Mouse (Mus musculus) forebrain, embryonic 15.5 days (tissue): ENCODE measurements around the gene Iqcf3. TPM values are rescaled to one million over a fixed set of nuclear protein-coding genes. Genes with fewer than 3 reads are reported as not detected.

Experiments
- ATAC-seq: fragments of 200-750 bp; cut with Nextera tagmentation; replicated peaks from 2 replicates; pipeline ENCODE4 v1.8.0; 2017; ENCODE audit warnings: mild to moderate bottlenecking, moderate TSS enrichment, moderate library complexity
- H3K27ac ChIP-seq: fragments of 300-500 bp; sonication (generic); replicated peaks from 2 replicates; pipeline ENCODE4 v1.5.1; 2015; ENCODE audit warnings: mild to moderate bottlenecking, inconsistent platforms
- H3K27me3 ChIP-seq: fragments of 300-500 bp; sonication (generic); 2 replicates; pipeline ENCODE4 v1.6.1; 2015; ENCODE audit warnings: inconsistent platforms
- H3K36me3 ChIP-seq: fragments of 300-500 bp; sonication (generic); 2 replicates; pipeline ENCODE4 v1.6.1; 2015; ENCODE audit warnings: mild to moderate bottlenecking, inconsistent platforms
- H3K4me1 ChIP-seq: fragments of 300-500 bp; sonication (generic); 2 replicates; pipeline ENCODE4 v1.6.1; 2015; ENCODE audit warnings: inconsistent platforms
- H3K4me2 ChIP-seq: fragments of 300-500 bp; sonication (generic); replicated peaks from 2 replicates; pipeline ENCODE4 v1.6.1; 2015; ENCODE audit warnings: mild to moderate bottlenecking, inconsistent platforms
- H3K4me3 ChIP-seq: fragments of 300-500 bp; sonication (generic); 2 replicates; pipeline ENCODE4 v1.5.1; 2015; ENCODE audit warnings: mild to moderate bottlenecking, inconsistent platforms
- H3K9ac ChIP-seq: fragments of 300-500 bp; sonication (generic); replicated peaks from 2 replicates; pipeline ENCODE4 v1.6.1; 2015; ENCODE audit warnings: mild to moderate bottlenecking, inconsistent platforms
- H3K9me3 ChIP-seq: fragments of 300-500 bp; sonication (generic); 2 replicates; pipeline ENCODE4 v1.6.1; 2016; ENCODE audit warnings: inconsistent platforms
- WGBS: fragments of 180-500 bp; shearing (Covaris S2); methylation state at CpG from one replicate; pipeline ENCODE4 v1.1.7; 2015; ENCODE audit warnings: mixed read lengths; 5-methylcytosine and 5-hydroxymethylcytosine counted together
- polyA plus RNA-seq: library from polyadenylated mRNA; unstranded; fragments of >200 nt; fragmentation: Nextera tagmentation; extraction: Ambion mirVana; gene quantifications from 2 replicates; pipeline ENCODE4 v1.2.1, GENCODE M21; 2015

The Iqcf3 gene
- polyA plus RNA-seq, 1 experiment from 2014 or later, result not detected

GRCm38 (mm10) chr9:106476002-106476923 is 85.2 kb downstream of the Iqcf3 start:
- H3K36me3 ChIP-seq, result no peaks in the 10 kb centered on the region
- peak overlapping the region; percentile 67 for H3K4me3 ChIP-seq
- 0 out of 2 replicates have a peak overlapping the region, but pooled peaks have one; percentile 1 for H3K9ac ChIP-seq
- peak overlapping the region; percentile 40; the same call in 1 of the 2 replicates for H3K27ac ChIP-seq
- H3K4me1 ChIP-seq, result peaks cover 32% of the 10 kb centered on the region
- H3K9me3 ChIP-seq, result no peaks in the 10 kb centered on the region
- no peak; the same call in 1 of the 2 replicates for ATAC-seq
- H3K4me2 ChIP-seq, result peak overlapping the region; percentile 19; the same call in 1 of the 2 replicates
- no peaks in the 10 kb centered on the region for H3K27me3 ChIP-seq
- WGBS, result 37% methylated on average over 16 of the region's 16 CpGs

GRCm38 (mm10) chr9:106475663-106476001 is 85.8 kb downstream of the Iqcf3 start, which contains the start of gene Rrp9:
TSS of gene Rrp9 (plus strand) at chr9:106475963.
- H3K4me2 ChIP-seq, result peak within 1 kb of the TSS; percentile 19; the same call in 1 of the 2 replicates
- H3K27me3 ChIP-seq, result no peaks in the 10 kb centered on the region
- H3K4me3 ChIP-seq, result peak within 1 kb of the TSS; percentile 67
- 0 out of 2 replicates have a peak within 1 kb of the TSS, but pooled peaks have one; percentile 1 for H3K9ac ChIP-seq
- H3K4me1 ChIP-seq, result peaks cover 32% of the 10 kb centered on the region
- WGBS, result 88% methylated on average over 10 of the region's 10 CpGs
- no peaks in the 10 kb centered on the region for H3K36me3 ChIP-seq
- no peaks in the 10 kb centered on the region for H3K9me3 ChIP-seq
- ATAC-seq, result no peak
- H3K27ac ChIP-seq, result peak within 1 kb of the TSS; percentile 40; the same call in 1 of the 2 replicates

GRCm38 (mm10) chr9:106475046-106475445 is 86.4 kb downstream of the Iqcf3 start:
- H3K9me3 ChIP-seq, result no peaks in the 10 kb centered on the region
- WGBS, result 66% methylated on average over 7 of the region's 7 CpGs
- no peak for ATAC-seq
- no peak overlapping the region for H3K4me3 ChIP-seq
- H3K9ac ChIP-seq, result no peak overlapping the region
- H3K4me1 ChIP-seq, result peaks cover 32% of the 10 kb centered on the region
- no peaks in the 10 kb centered on the region for H3K36me3 ChIP-seq
- H3K27me3 ChIP-seq, result no peaks in the 10 kb centered on the region
- no peak overlapping the region for H3K4me2 ChIP-seq
- H3K27ac ChIP-seq, result no peak overlapping the region

DNA sequence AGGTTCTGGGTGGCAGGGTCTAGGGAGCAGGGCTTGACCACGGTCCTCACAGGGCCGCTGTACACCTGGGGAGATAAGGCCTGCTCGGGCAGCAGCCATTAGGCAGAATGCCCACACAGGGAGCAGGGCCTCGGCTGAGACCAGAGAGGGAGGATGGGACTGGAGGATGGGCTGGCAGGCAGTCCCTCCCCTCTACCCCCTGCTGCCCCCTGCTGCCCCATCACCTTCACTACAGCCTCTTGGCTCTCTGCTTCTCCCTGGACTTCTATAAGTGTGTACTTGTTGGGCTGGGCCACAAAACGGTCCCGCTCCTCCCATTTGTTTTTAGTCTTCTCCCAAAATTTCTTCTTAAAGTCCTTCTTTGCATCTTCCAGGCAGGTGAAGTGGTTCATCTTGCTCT is 87.0 kb downstream of the Iqcf3 start:
- H3K27ac ChIP-seq, result no peak overlapping the region
- H3K36me3 ChIP-seq, result no peaks in the 10 kb centered on the region
- WGBS, result 8% methylated on average over 6 of the region's 6 CpGs
- no peaks in the 10 kb centered on the region for H3K27me3 ChIP-seq
- no peak overlapping the region for H3K9ac ChIP-seq
- H3K4me3 ChIP-seq, result no peak overlapping the region
- peaks cover 32% of the 10 kb centered on the region for H3K4me1 ChIP-seq
- ATAC-seq, result no peak
- no peaks in the 10 kb centered on the region for H3K9me3 ChIP-seq
- no peak overlapping the region for H3K4me2 ChIP-seq

DNA sequence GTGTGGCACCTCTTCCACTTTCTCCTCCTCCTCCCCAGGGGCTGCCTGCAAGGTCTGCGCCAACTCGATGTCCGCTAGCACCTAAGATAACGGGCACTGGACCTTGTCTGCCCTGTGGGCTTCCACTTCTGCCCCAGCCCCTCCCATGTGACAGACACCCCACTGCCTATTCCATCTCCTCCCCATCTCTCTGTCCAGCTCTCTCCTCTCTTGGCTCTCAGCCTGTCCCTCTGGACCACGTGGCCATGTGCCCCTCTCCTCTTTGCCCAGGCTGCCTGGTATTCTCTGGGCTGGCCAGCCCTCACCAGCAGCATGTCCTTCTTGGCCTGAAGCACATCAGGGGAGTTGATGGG is 87.7 kb downstream of the Iqcf3 start:
- WGBS, result 81% methylated on average over 5 of the region's 5 CpGs
- no peak for ATAC-seq

GRCm38 (mm10) chr9:106473081-106473752 is 88.2 kb downstream of the Iqcf3 start:
- ATAC-seq, result no peak
- H3K27me3 ChIP-seq, result no peaks in the 10 kb centered on the region
- no peak overlapping the region for H3K4me3 ChIP-seq
- H3K4me1 ChIP-seq, result peaks cover 25% of the 10 kb centered on the region
- WGBS, result 91% methylated on average over 16 of the region's 16 CpGs
- no peak overlapping the region for H3K27ac ChIP-seq
- H3K9ac ChIP-seq, result no peak overlapping the region
- H3K9me3 ChIP-seq, result no peaks in the 10 kb centered on the region
- no peak overlapping the region for H3K4me2 ChIP-seq
- H3K36me3 ChIP-seq, result no peaks in the 10 kb centered on the region

More for the DNA sequence above, 87.7 kb downstream of the Iqcf3 start:
- Histone ChIP-seq H3K4me3 (no peak overlapping the region), H3K27me3 (no peaks in the 10 kb centered on the region), H3K4me1 (peaks cover 30% of the 10 kb centered on the region), H3K36me3 (no peaks in the 10 kb centered on the region), H3K4me2 (no peak overlapping the region), H3K9ac (no peak overlapping the region), H3K27ac (no peak overlapping the region), H3K9me3 (no peaks in the 10 kb centered on the region)

DNA sequence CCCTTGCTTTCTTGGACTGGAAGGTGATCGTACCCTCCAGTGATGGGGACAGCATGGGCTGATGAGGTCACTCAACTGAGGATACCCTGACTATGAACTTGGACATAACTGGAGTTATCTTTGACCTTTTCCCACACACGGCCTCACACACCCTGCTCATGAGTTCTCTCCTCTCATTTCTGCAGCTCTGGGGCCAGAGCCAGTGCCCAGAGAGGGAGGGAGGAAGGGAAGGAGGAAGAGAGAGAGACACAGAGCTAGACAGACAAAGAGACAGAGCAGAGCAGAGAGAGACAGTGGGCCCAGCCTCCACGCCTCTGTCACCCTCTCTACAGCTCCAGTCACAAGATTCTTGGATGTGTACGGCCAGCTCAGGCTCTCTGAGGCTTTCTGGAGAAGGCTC is 89.1 kb downstream of the Iqcf3 start:
- Histone ChIP-seq H3K4me2 (no peak overlapping the region), H3K4me3 (no peak overlapping the region), H3K27me3 (no peaks in the 10 kb centered on the region), H3K9me3 (no peaks in the 10 kb centered on the region), H3K27ac (no peak overlapping the region), H3K9ac (no peak overlapping the region), H3K36me3 (no peaks in the 10 kb centered on the region), H3K4me1 (peaks cover 17% of the 10 kb centered on the region)
- 73% methylated on average over 4 of the region's 4 CpGs for WGBS
- ATAC-seq, result no peak

- no peak for ATAC-seq
- Histone ChIP-seq H3K9ac (no peak overlapping the region), H3K4me1 (peaks cover 17% of the 10 kb centered on the region), H3K27ac (no peak overlapping the region), H3K9me3 (no peaks in the 10 kb centered on the region), H3K36me3 (no peaks in the 10 kb centered on the region), H3K27me3 (no peaks in the 10 kb centered on the region), H3K4me3 (no peak overlapping the region), H3K4me2 (no peak overlapping the region)
- WGBS, result 11% methylated on average over 5 of the region's 5 CpGs
Measured at GRCm38 (mm10) chr9:106471892-106472291, 89.5 kb downstream of the Iqcf3 start.

- peaks cover 13% of the 10 kb centered on the region for H3K4me1 ChIP-seq
- no peak overlapping the region for H3K4me3 ChIP-seq
- no peak overlapping the region for H3K9ac ChIP-seq
- H3K36me3 ChIP-seq, result no peaks in the 10 kb centered on the region
- H3K9me3 ChIP-seq, result no peaks in the 10 kb centered on the region
- WGBS, result 63% methylated on average over 14 of the region's 14 CpGs
- H3K4me2 ChIP-seq, result no peak overlapping the region
- H3K27ac ChIP-seq, result no peak overlapping the region
- H3K27me3 ChIP-seq, result no peaks in the 10 kb centered on the region
- ATAC-seq, result no peak
Measured at GRCm38 (mm10) chr9:106470991-106471750, 90.3 kb downstream of the Iqcf3 start.

- Histone ChIP-seq H3K27ac (no peak overlapping the region), H3K9ac (no peak overlapping the region), H3K4me1 (peaks cover 21% of the 10 kb centered on the region), H3K4me2 (no peak overlapping the region), H3K4me3 (no peak overlapping the region), H3K27me3 (no peaks in the 10 kb centered on the region), H3K9me3 (no peaks in the 10 kb centered on the region), H3K36me3 (no peaks in the 10 kb centered on the region)
- 73% methylated on average over 9 of the region's 9 CpGs for WGBS
- ATAC-seq, result no peak
Measured at GRCm38 (mm10) chr9:106469776-106470175, 91.7 kb downstream of the Iqcf3 start.

DNA sequence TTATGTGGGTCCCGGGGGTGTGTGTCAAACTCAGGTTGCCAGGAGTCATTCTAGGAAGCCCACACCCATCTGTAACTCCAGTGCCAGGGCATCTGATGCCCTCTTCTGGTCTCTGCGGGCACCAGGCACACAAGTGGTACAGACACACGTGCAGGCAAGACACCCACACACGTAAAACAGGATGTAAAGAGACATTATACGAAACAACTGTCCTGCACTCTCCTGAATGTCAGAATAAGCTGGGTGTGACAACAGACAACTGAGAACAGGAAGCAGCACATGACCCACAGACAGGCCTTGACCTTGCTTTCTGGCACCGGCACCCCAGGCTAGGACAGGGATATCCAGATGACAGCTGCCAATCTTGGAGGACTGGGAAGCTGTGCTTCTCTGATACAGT is 92.1 kb downstream of the Iqcf3 start:
- H3K9me3 ChIP-seq, result no peaks in the 10 kb centered on the region
- no peak overlapping the region for H3K27ac ChIP-seq

GRCm38 (mm10) chr9:106467746-106468145 is 93.7 kb downstream of the Iqcf3 start:
- no peaks in the 10 kb centered on the region for H3K27me3 ChIP-seq
- no peak overlapping the region for H3K4me2 ChIP-seq
- ATAC-seq, result no peak
- no peak overlapping the region for H3K27ac ChIP-seq
- no peaks in the 10 kb centered on the region for H3K9me3 ChIP-seq
- 85% methylated on average over 7 of the region's 7 CpGs for WGBS
- H3K9ac ChIP-seq, result no peak overlapping the region
- H3K4me3 ChIP-seq, result no peak overlapping the region
- peaks cover 19% of the 10 kb centered on the region for H3K4me1 ChIP-seq
- H3K36me3 ChIP-seq, result peaks cover 8% of the 10 kb centered on the region

More for the DNA sequence above, 92.1 kb downstream of the Iqcf3 start:
- no peak for ATAC-seq
- Histone ChIP-seq H3K9ac (no peak overlapping the region), H3K4me3 (no peak overlapping the region), H3K27me3 (no peaks in the 10 kb centered on the region), H3K36me3 (no peaks in the 10 kb centered on the region), H3K4me1 (peaks cover 21% of the 10 kb centered on the region), H3K4me2 (no peak overlapping the region)
- 83% methylated on average over 6 of the region's 6 CpGs for WGBS
